Mouse (Mus musculus): Measurements from ENCODE around the gene Nit1.

DNA sequence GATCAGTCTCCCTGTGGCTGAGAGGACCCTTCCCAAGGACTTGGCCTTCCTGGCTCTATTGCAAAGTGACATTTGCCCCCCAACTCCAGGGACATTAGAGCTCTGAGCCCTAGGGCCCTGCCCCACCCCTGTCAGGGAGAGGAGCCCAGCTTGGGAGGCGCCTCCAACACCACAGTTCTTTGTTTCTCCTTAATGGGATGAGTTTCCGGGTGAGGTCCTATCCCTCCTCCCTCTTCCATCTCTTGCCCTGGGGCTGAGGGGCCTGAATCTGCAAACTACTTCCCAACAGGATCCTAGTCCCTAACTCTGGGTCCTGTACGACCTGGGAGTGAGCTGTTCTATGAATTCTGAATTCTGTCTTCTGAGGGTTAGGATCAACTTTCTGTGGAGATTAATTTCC lies 27.4 kb upstream of the Nit1 start:
- TF ChIP-seq CTCF (IDR thresholded peaks at IDR 0.05; ENCODE audit: low read depth) (no peak), EP300 (IDR thresholded peaks at IDR 0.05; ENCODE audit: low read depth) (no peak)

Data from heart, postnatal 0 days (tissue).